Mouse (Mus musculus): ENCODE results near the gene 1500011B03Rik. TPM values are rescaled to one million over a fixed set of nuclear protein-coding genes. Genes with fewer than 3 reads are reported as not detected.
A peak's percentile ranks its signal among the peaks of the same experiment; 100 is the strongest.

Gene 1500011B03Rik
- polyA plus RNA-seq, 1 experiment = 11.0 TPM

DNA sequence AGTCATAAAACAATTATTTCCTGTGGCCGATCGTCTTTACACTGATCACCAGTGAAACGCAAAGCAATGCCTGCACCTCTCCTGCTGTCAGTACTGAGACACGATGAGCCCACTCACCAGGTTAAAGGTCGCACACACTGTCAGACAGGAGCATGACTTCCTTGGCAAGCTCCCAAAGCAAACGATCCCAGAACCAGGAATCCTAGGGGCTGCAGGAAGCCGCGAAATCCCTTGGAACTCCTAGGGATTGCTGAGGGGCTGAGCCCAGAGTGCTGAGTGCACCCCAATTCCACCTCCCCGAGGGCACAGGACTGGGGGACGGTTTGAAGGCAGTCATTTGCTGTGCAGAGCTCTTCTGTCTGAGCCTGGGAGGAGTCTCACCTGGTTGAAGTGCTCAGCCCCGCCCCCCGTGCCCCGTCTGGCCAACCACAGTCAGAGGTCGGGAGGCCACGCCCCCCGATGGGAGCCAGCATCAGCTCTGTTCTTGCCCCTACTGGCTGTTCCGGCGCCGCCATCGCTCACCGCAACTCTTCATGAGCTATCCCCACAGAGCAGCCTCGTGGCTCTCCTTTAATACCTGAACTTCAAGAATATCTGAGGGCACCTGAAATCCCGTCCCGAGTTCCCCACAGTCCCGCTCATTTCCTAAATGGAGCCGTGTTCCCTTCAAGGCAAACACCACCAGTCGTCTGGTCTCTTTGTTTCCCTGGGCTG, 2.9 kb upstream of the 1500011B03Rik start:
- Histone ChIP-seq H3K4me3 (ENCODE audit: low read depth, low read length) (peak overlapping the region; percentile 76), H3K27me3 (ENCODE audit: control insufficient read depth, insufficient read depth, low read length) (no peaks in the 10 kb centered on the region), H3K36me3 (ENCODE audit: control insufficient read depth, insufficient read depth, low read length) (no peaks in the 10 kb centered on the region), H3K27ac (ENCODE audit: insufficient read depth, low read depth, low read length) (peak overlapping the region; percentile 28; the same call in 1 of the 2 replicates), H3K4me1 (ENCODE audit: control insufficient read depth, insufficient read depth, insufficient read length, low read length) (peaks cover 6% of the 10 kb centered on the region; the same call in 1 of the 2 replicates)
- TF ChIP-seq CTCF (IDR thresholded peaks at IDR 0.05; ENCODE audit: extremely low read depth, insufficient read length, insufficient replicate concordance, low read depth, low read length) (peak; percentile 25; the same call in 1 of the 2 replicates), POLR2A (IDR thresholded peaks at IDR 0.05; ENCODE audit: low read depth, low read length) (no peak)
- 2% methylated on average over 26 of the region's 27 CpGs for WGBS

DNA sequence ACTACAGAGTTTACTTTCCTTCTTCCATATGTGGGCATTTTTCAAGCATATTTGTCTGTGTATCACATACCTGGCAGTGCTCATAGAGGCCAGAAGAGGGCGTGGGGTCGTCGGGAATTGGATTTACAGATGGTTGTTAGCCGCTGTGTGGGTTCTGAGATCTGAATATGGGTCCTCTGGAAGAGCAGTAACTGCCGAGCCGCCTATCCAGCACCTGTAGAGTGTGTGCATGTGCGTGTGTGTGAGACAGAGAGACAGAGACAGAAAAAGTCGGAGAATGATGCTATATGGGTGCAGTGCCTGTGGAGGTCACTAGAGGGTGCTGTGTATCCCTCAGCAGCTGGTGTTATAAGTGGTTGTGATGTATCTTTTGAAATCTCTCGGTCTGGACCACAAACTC, 929 bp upstream of the 1500011B03Rik start:
- 20% methylated on average over 9 of the region's 9 CpGs for WGBS
- peak overlapping the region; percentile 29; the same call in 1 of the 2 replicates for H3K4me3 ChIP-seq (ENCODE audit: low read depth, low read length)
- H3K27ac ChIP-seq (ENCODE audit: insufficient read depth, low read depth, low read length) = no peak overlapping the region
- H3K4me1 ChIP-seq (ENCODE audit: control insufficient read depth, insufficient read depth, insufficient read length, low read length) = peaks cover 6% of the 10 kb centered on the region; the same call in 1 of the 2 replicates
- TF ChIP-seq CTCF (IDR thresholded peaks at IDR 0.05; ENCODE audit: extremely low read depth, insufficient read length, insufficient replicate concordance, low read depth, low read length) (peak; percentile 99; the same call in 1 of the 2 replicates), POLR2A (IDR thresholded peaks at IDR 0.05; ENCODE audit: low read depth, low read length) (no peak)
- H3K27me3 ChIP-seq (ENCODE audit: control insufficient read depth, insufficient read depth, low read length) = no peaks in the 10 kb centered on the region
- H3K36me3 ChIP-seq (ENCODE audit: control insufficient read depth, insufficient read depth, low read length) = no peaks in the 10 kb centered on the region

GRCm38 (mm10) chr5:114818124-114818523, 5.1 kb downstream of the 1500011B03Rik start:
- Histone ChIP-seq H3K4me3 (ENCODE audit: low read depth, low read length) (no peak overlapping the region), H3K36me3 (ENCODE audit: control insufficient read depth, insufficient read depth, low read length) (no peaks in the 10 kb centered on the region), H3K4me1 (ENCODE audit: control insufficient read depth, insufficient read depth, insufficient read length, low read length) (peaks cover 1% of the 10 kb centered on the region; the same call in 1 of the 2 replicates), H3K27ac (ENCODE audit: insufficient read depth, low read depth, low read length) (no peak overlapping the region), H3K27me3 (ENCODE audit: control insufficient read depth, insufficient read depth, low read length) (no peaks in the 10 kb centered on the region)
- TF ChIP-seq POLR2A (IDR thresholded peaks at IDR 0.05; ENCODE audit: low read depth, low read length) = no peak
- TF ChIP-seq CTCF (IDR thresholded peaks at IDR 0.05; ENCODE audit: extremely low read depth, insufficient read length, insufficient replicate concordance, low read depth, low read length) = no peak
- 71% methylated on average over 11 of the region's 11 CpGs for WGBS

DNA sequence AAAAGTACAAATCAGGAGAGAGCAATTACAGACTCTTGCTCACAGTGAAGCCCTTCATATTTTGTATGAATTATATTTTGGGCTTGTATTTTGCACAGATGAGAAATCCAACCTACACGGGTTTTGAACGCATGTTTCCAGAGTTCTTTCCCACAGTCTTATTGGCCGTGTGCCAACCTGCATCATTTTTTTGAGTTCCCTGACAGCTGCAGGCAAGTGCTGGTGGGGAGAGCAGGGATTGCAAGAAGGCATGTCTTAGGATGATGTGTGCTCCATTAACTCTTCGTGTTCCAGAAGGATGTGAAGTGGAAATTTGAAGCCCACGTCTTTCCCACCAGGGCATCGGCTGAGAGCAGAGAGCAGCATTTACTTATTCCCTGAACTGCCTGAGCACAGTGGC, 6.7 kb downstream of the 1500011B03Rik start:
- no peaks in the 10 kb centered on the region for H3K36me3 ChIP-seq (ENCODE audit: control insufficient read depth, insufficient read depth, low read length)
- H3K27ac ChIP-seq (ENCODE audit: insufficient read depth, low read depth, low read length) = no peak overlapping the region
- H3K27me3 ChIP-seq (ENCODE audit: control insufficient read depth, insufficient read depth, low read length) = no peaks in the 10 kb centered on the region
- H3K4me1 ChIP-seq (ENCODE audit: control insufficient read depth, insufficient read depth, insufficient read length, low read length) = no peaks in the 10 kb centered on the region
- 74% methylated on average over 6 of the region's 6 CpGs for WGBS
- no peak overlapping the region for H3K4me3 ChIP-seq (ENCODE audit: low read depth, low read length)
- TF ChIP-seq CTCF (IDR thresholded peaks at IDR 0.05; ENCODE audit: extremely low read depth, insufficient read length, insufficient replicate concordance, low read depth, low read length) = no peak
- no peak for TF ChIP-seq POLR2A (IDR thresholded peaks at IDR 0.05; ENCODE audit: low read depth, low read length)

GRCm38 (mm10) chr5:114813525-114814181, 9.6 kb downstream of the 1500011B03Rik start:
- Histone ChIP-seq H3K27ac (ENCODE audit: insufficient read depth, low read depth, low read length) (peak overlapping the region; percentile 1; the same call in 1 of the 2 replicates), H3K4me3 (ENCODE audit: low read depth, low read length) (peak overlapping the region; percentile 77), H3K36me3 (ENCODE audit: control insufficient read depth, insufficient read depth, low read length) (0 out of 2 replicates have a peak, but pooled peaks cover under 1% of the 10 kb centered on the region), H3K27me3 (ENCODE audit: control insufficient read depth, insufficient read depth, low read length) (no peaks in the 10 kb centered on the region), H3K4me1 (ENCODE audit: control insufficient read depth, insufficient read depth, insufficient read length, low read length) (no peaks in the 10 kb centered on the region)
- under 1% methylated on average over 50 of the region's 50 CpGs for WGBS
- TF ChIP-seq CTCF (IDR thresholded peaks at IDR 0.05; ENCODE audit: extremely low read depth, insufficient read length, insufficient replicate concordance, low read depth, low read length) (no peak), POLR2A (IDR thresholded peaks at IDR 0.05; ENCODE audit: low read depth, low read length) (peak; percentile 47; the same call in 1 of the 2 replicates)

DNA sequence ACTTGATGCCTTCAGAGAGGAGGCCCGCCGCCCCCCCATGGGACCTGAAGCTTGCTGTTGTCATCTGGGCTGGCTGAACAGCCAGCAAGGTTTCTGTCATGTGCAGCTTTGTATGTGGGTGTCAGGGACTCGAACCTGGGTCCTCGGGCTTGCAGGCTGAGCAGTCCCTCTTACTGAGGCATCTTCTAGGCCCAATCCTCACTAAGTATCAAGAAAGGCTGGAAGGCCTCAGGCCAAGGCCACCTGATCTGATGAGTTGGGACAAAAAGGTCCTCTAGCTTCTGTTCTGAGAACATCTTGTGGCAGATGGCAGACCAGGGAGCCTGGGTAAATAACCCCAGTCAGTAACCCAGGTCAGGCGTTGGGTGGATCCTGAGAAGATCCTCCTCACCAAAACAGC, 13.4 kb downstream of the 1500011B03Rik start:
- TF ChIP-seq CTCF (IDR thresholded peaks at IDR 0.05; ENCODE audit: extremely low read depth, insufficient read length, insufficient replicate concordance, low read depth, low read length) (no peak), POLR2A (IDR thresholded peaks at IDR 0.05; ENCODE audit: low read depth, low read length) (no peak)
- no peak overlapping the region for H3K4me3 ChIP-seq (ENCODE audit: low read depth, low read length)
- H3K27me3 ChIP-seq (ENCODE audit: control insufficient read depth, insufficient read depth, low read length) = no peaks in the 10 kb centered on the region
- WGBS = 92% methylated on average over 5 of the region's 5 CpGs
- peaks cover 13% of the 10 kb centered on the region for H3K36me3 ChIP-seq (ENCODE audit: control insufficient read depth, insufficient read depth, low read length)
- no peaks in the 10 kb centered on the region for H3K4me1 ChIP-seq (ENCODE audit: control insufficient read depth, insufficient read depth, insufficient read length, low read length)
- no peak overlapping the region for H3K27ac ChIP-seq (ENCODE audit: insufficient read depth, low read depth, low read length)

- 83% methylated on average over 10 of the region's 10 CpGs for WGBS
- no peak overlapping the region for H3K4me3 ChIP-seq (ENCODE audit: low read depth, low read length)
- H3K27me3 ChIP-seq (ENCODE audit: control insufficient read depth, insufficient read depth, low read length) = no peaks in the 10 kb centered on the region
- TF ChIP-seq CTCF (IDR thresholded peaks at IDR 0.05; ENCODE audit: extremely low read depth, insufficient read length, insufficient replicate concordance, low read depth, low read length) = no peak
- no peak for TF ChIP-seq POLR2A (IDR thresholded peaks at IDR 0.05; ENCODE audit: low read depth, low read length)
- H3K36me3 ChIP-seq (ENCODE audit: control insufficient read depth, insufficient read depth, low read length) = peaks cover 18% of the 10 kb centered on the region
- H3K27ac ChIP-seq (ENCODE audit: insufficient read depth, low read depth, low read length) = no peak overlapping the region
- no peaks in the 10 kb centered on the region for H3K4me1 ChIP-seq (ENCODE audit: control insufficient read depth, insufficient read depth, insufficient read length, low read length)
Measured at GRCm38 (mm10) chr5:114809181-114809756, 14.0 kb downstream of the 1500011B03Rik start.
